Mouse (Mus musculus) limb, embryonic 13.5 days (tissue): ENCODE data around the gene Adamtsl4. TPM values are rescaled to one million over a fixed set of nuclear protein-coding genes. Genes with fewer than 3 reads are reported as not detected.

ENCODE experiments used
- ATAC-seq: fragments of 200-750 bp; cut with Nextera tagmentation; 2 replicates; pipeline ENCODE4 v1.8.0; 2017; ENCODE audit warnings: low read depth, moderate number of reproducible peaks, moderate TSS enrichment; ENCODE audit not compliant: low FRiP score
- H3K27ac ChIP-seq: fragments of 300-500 bp; sonication (generic); 2 replicates; pipeline ENCODE4 v1.5.1; 2015; ENCODE audit warnings: inconsistent platforms, mild to moderate bottlenecking, moderate library complexity
- H3K27me3 ChIP-seq: fragments of 300-500 bp; sonication (generic); 2 replicates; pipeline ENCODE4 v1.6.1; 2015; ENCODE audit warnings: mild to moderate bottlenecking, inconsistent platforms
- H3K36me3 ChIP-seq: fragments of 300-500 bp; sonication (generic); 2 replicates; pipeline ENCODE4 v1.6.1; 2015; ENCODE audit warnings: inconsistent platforms, mild to moderate bottlenecking, moderate library complexity
- H3K4me1 ChIP-seq: fragments of 300-500 bp; sonication (generic); 2 replicates; pipeline ENCODE4 v1.6.1; 2015; ENCODE audit warnings: inconsistent platforms
- H3K4me2 ChIP-seq: fragments of 300-500 bp; sonication (generic); replicated peaks from 2 replicates; pipeline ENCODE4 v1.6.1; 2015; ENCODE audit warnings: inconsistent platforms, mild to moderate bottlenecking, moderate library complexity
- H3K4me3 ChIP-seq: fragments of 300-500 bp; sonication (generic); 2 replicates; pipeline ENCODE4 v1.5.1; 2015; ENCODE audit warnings: moderate library complexity, mild to moderate bottlenecking, inconsistent platforms
- H3K9ac ChIP-seq: fragments of 300-500 bp; sonication (generic); 2 replicates; pipeline ENCODE4 v1.6.1; 2015; ENCODE audit warnings: mild to moderate bottlenecking, inconsistent platforms
- H3K9me3 ChIP-seq: fragments of 300-500 bp; sonication (generic); 2 replicates; pipeline ENCODE4 v1.6.1; 2016; ENCODE audit warnings: inconsistent platforms
- WGBS: fragments of 180-500 bp; shearing (Covaris S2); methylation state at CpG from one replicate; pipeline ENCODE4 v1.1.7; 2015; 5-methylcytosine and 5-hydroxymethylcytosine counted together
- microRNA-seq: library from miRNA; unstranded; fragments of <30 nt; microRNA quantifications from one replicate; pipeline ENCODE4, GENCODE M21; 2016
- polyA plus RNA-seq: library from polyadenylated mRNA; unstranded; fragments of >200 nt; fragmentation: Nextera tagmentation; extraction: Ambion mirVana; gene quantifications from 2 replicates; pipeline ENCODE4 v1.2.1, GENCODE M21; 2015

Gene Adamtsl4
- polyA plus RNA-seq, 1 experiment from 2014 or later: 2.7 TPM

DNA sequence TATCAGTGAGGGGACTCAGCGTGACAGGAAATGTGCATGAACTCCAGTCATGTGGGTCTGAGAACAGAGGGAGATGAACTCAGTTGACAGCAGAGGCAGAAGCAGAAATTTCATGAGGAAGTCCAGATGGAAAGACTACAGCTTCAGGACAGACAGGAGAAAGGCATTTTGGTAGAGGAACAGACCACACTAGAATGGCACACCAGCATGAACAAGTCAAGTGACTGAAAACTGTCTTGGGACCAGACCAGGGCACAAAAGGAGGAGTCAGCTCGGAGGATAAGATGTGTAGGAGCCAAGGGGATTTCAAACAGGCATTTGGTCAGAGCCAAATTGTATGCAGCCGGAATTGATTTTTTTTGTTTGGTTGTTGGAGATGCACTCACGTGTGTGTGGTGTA lies 52.1 kb downstream of the Adamtsl4 start:
- Histone ChIP-seq H3K4me3 (no peak overlapping the region), H3K27me3 (no peaks in the 10 kb centered on the region), H3K27ac (no peak overlapping the region), H3K36me3 (peaks cover 84% of the 10 kb centered on the region), H3K9ac (no peak overlapping the region), H3K9me3 (no peaks in the 10 kb centered on the region), H3K4me2 (no peak overlapping the region), H3K4me1 (no peaks in the 10 kb centered on the region)
- 81% methylated on average over 4 of the region's 4 CpGs for WGBS
- no peak for ATAC-seq

- Histone ChIP-seq H3K4me3 (no peak overlapping the region), H3K27me3 (no peaks in the 10 kb centered on the region), H3K9me3 (no peaks in the 10 kb centered on the region), H3K4me1 (no peaks in the 10 kb centered on the region), H3K36me3 (peaks cover 95% of the 10 kb centered on the region), H3K4me2 (no peak overlapping the region), H3K27ac (0 out of 2 replicates have a peak overlapping the region, but pooled peaks have one; percentile 2), H3K9ac (no peak overlapping the region)
- 77% methylated on average over 12 of the region's 12 CpGs for WGBS
- ATAC-seq: no peak
These were observed 54.8 kb downstream of the Adamtsl4 start for GRCm38 (mm10) chr3:95632648-95633588.

DNA sequence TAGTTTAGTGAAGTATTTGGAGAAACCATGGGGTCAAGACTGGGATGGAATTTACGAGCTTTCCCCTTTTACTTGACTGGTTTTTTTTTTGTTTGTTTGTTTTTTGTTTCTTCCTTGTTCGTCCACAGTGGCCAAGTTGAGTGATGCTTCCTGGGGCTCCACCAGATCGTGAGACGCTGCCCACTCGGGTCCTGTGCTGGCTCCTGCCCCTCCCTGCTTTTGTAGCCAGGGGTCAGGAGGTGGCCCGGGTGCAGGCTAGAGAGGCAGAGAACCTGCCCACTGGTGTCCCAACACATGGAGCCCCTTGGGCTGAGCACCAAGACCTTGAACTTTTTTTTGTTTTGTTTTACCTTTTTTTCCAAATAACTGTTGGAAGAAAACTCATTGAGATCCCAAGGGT lies 56.4 kb downstream of the Adamtsl4 start:
- Histone ChIP-seq H3K9ac (no peak overlapping the region), H3K4me3 (no peak overlapping the region), H3K4me2 (no peak overlapping the region), H3K36me3 (peaks cover 93% of the 10 kb centered on the region), H3K27ac (no peak overlapping the region), H3K4me1 (peaks cover under 1% of the 10 kb centered on the region), H3K9me3 (no peaks in the 10 kb centered on the region), H3K27me3 (no peaks in the 10 kb centered on the region)
- ATAC-seq: no peak
- WGBS: 80% methylated on average over 6 of the region's 6 CpGs

GRCm38 (mm10) chr3:95630856-95631255 lies 56.9 kb downstream of the Adamtsl4 start:
- no peak for ATAC-seq
- H3K4me1 ChIP-seq: peaks cover 5% of the 10 kb centered on the region
- H3K27ac ChIP-seq: no peak overlapping the region
- peaks cover 90% of the 10 kb centered on the region for H3K36me3 ChIP-seq
- no peak overlapping the region for H3K9ac ChIP-seq
- no peak overlapping the region for H3K4me3 ChIP-seq
- H3K9me3 ChIP-seq: no peaks in the 10 kb centered on the region
- H3K4me2 ChIP-seq: no peak overlapping the region
- WGBS: 87% methylated on average over 3 of the region's 3 CpGs
- H3K27me3 ChIP-seq: no peaks in the 10 kb centered on the region

DNA sequence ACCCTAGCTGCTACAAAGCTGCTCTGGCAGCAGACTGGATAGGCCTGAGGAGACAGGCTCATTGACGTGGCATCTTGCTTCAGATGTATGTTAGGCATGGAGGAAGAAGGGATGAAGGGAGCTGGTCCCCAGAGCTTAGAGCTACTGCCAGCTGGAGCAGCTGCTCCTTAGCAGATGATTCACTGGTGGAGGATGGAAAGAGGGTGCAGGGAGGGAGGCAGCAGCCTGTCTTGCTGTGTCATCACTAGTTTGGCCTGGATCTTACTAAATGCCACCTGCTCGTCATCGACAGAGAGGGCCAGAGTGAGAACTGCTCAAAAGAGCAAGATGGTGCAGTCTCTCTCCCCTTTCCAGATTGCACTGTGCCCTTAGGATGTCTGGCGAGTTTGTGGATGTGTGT lies 58.0 kb downstream of the Adamtsl4 start:
- Histone ChIP-seq H3K9me3 (no peaks in the 10 kb centered on the region), H3K4me2 (no peak overlapping the region), H3K27me3 (no peaks in the 10 kb centered on the region), H3K4me3 (no peak overlapping the region), H3K36me3 (peaks cover 79% of the 10 kb centered on the region), H3K9ac (no peak overlapping the region), H3K27ac (no peak overlapping the region), H3K4me1 (peaks cover 8% of the 10 kb centered on the region)
- WGBS: 83% methylated on average over 4 of the region's 4 CpGs
- no peak for ATAC-seq

DNA sequence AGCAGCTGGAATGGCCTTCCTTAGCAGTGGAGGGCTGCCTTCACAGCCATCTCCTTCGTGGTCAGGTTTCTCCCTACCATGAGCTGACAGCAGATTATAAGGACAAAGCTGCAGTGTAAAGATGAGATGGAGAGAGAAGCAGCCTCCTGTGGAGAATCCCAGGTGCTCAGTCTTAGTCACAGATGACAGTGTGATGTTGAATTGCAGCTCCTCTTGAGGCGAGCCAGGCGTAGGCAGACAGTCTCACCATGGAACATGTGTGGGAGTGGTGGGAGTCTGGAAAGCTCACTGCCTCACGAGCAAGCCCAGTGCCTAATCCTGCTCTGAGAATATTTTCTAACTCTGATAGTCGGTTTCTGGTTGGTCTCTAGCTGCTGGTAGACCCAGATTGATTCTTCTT lies 60.0 kb downstream of the Adamtsl4 start:
- Histone ChIP-seq H3K4me2 (no peak overlapping the region), H3K36me3 (peaks cover 62% of the 10 kb centered on the region), H3K9ac (no peak overlapping the region), H3K27me3 (no peaks in the 10 kb centered on the region), H3K9me3 (no peaks in the 10 kb centered on the region), H3K4me1 (peaks cover 17% of the 10 kb centered on the region), H3K27ac (no peak overlapping the region), H3K4me3 (no peak overlapping the region)
- WGBS: 95% methylated on average over 5 of the region's 5 CpGs
- ATAC-seq: no peak

Small RNA genes within 50 kb of the gene (microRNA-seq; reads per million reads assigned to microRNA genes)
- gene Mir7014: 0.52 reads per million

Other genes starting within 250 kb of the Adamtsl4 start
- gene Ctsk, start 188.7 kb downstream of the Adamtsl4 start, polyA plus RNA-seq: 32.7 and 37.8 TPM in 2 replicates
- gene Ctss, start 161.1 kb downstream of the Adamtsl4 start, polyA plus RNA-seq: 12.0 and 14.4 TPM in 2 replicates
- not detected in 2 replicates for gene Hormad1, start 128.2 kb downstream of the Adamtsl4 start, polyA plus RNA-seq
- gene Golph3l, start 99.0 kb downstream of the Adamtsl4 start, polyA plus RNA-seq: 32.3 and 33.6 TPM in 2 replicates
- gene Ensa, start 62.9 kb downstream of the Adamtsl4 start, polyA plus RNA-seq: 86.8 and 91.5 TPM in 2 replicates
- 42.3 and 43.4 TPM in 2 replicates for gene Mcl1, start 29.1 kb downstream of the Adamtsl4 start, polyA plus RNA-seq
- gene Ecm1, start 51.7 kb upstream of the Adamtsl4 start, polyA plus RNA-seq: 4.8 and 6.0 TPM in 2 replicates
- gene Tars2, start 72.3 kb upstream of the Adamtsl4 start, polyA plus RNA-seq: 47.6 and 47.8 TPM in 2 replicates
- 22.3 and 24.5 TPM in 2 replicates for gene Rprd2, start 130.9 kb upstream of the Adamtsl4 start, polyA plus RNA-seq
- gene Prpf3, start 168.0 kb upstream of the Adamtsl4 start, polyA plus RNA-seq: 52.3 and 62.3 TPM in 2 replicates
- gene Mrps21, start 183.6 kb upstream of the Adamtsl4 start, polyA plus RNA-seq: 311 and 318 TPM in 2 replicates
- 9.7 and 10.2 TPM in 2 replicates for gene Ciart, start 194.3 kb upstream of the Adamtsl4 start, polyA plus RNA-seq
- 14.5 and 16.1 TPM in 2 replicates for gene BC028528, start 204.1 kb upstream of the Adamtsl4 start, polyA plus RNA-seq
- 30.2 and 30.9 TPM in 2 replicates for gene Aph1a, start 206.1 kb upstream of the Adamtsl4 start, polyA plus RNA-seq
- gene Car14, start 216.8 kb upstream of the Adamtsl4 start, polyA plus RNA-seq: 36.8 and 37.0 TPM in 2 replicates
- 231 and 249 TPM in 2 replicates for gene Anp32e, start 241.3 kb upstream of the Adamtsl4 start, polyA plus RNA-seq